Mouse (Mus musculus): Measurements from ENCODE around the gene Dnajc10.
A peak's percentile ranks its signal among the peaks of the same experiment; 100 is the strongest.

Dnajc10 gene

DNA sequence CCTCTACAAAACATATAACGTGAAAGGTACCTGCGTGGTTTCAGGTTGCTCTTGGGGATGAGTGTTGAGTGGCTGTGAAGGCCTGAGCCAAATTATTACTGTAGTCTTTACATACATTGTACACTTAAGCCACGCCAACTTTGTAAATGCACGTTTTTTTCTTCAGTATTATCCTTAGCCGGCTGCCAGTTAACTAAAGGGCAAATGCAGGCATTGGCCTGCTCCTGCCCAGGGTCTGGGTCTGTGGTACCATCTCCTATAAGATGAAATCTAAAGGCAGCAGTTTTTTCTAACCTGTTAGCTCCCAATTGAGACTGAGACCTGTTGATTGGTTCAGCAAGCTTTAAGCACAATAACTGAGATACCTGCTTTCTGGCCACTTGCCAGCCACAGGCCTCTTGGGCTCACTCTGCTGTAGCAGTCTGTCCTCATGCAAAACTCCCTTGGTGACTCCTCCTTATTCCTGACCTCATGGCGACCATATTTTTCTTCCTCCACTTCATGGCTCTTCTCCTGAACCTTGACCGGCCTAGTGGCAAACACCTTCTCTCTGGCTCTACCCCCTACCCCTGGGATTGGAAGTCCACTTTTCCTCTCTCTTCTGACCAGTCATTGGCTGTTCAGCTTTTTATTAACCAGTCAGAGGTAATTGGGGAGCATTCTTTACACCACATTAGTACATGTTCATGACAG, 13.8 kb downstream of the Dnajc10 start:
- DNase-seq (ENCODE audit: inconsistent age in 2 of 2, low spot score in 1 of 2), result no peak

DNA sequence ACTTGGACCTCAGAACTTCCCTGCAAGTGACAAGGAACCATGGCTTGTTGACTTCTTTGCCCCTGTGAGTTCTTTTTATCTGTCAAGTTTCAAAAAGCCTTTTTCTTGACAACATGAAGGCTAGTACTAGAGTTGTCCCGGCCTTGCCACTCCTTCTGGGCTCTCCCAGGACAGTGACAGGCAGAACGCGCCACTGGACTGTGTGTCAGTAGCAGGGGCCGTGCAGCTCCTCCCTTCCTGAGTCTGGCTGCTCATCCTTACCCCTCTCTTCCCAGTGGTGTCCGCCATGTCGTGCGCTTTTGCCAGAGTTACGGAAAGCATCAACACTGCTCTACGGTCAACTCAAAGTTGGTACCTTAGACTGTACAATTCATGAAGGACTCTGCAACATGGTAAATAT, 25.3 kb downstream of the Dnajc10 start:
- no peak for DNase-seq (ENCODE audit: inconsistent age in 2 of 2, low spot score in 1 of 2)

DNA sequence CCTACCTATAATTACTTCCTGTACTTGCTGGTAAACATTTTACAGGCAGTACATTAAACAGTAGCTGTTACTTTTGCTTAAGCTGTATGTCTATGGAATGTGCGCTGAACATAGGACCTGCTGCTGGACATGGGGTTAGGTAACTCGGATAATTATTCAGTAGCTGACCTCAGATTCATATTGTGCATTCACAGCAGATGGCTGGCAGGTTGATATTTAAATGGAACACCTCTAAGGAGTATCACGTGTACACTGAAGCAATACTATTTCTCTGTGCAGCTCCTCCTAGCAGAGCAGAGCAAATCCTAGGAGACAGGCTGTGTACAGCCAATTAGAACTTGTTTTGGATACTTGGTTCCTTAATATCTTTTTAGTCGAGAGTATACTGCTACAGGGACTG, 39.3 kb downstream of the Dnajc10 start:
- DNase-seq (ENCODE audit: inconsistent age in 2 of 2, low spot score in 1 of 2), result no peak

DNA sequence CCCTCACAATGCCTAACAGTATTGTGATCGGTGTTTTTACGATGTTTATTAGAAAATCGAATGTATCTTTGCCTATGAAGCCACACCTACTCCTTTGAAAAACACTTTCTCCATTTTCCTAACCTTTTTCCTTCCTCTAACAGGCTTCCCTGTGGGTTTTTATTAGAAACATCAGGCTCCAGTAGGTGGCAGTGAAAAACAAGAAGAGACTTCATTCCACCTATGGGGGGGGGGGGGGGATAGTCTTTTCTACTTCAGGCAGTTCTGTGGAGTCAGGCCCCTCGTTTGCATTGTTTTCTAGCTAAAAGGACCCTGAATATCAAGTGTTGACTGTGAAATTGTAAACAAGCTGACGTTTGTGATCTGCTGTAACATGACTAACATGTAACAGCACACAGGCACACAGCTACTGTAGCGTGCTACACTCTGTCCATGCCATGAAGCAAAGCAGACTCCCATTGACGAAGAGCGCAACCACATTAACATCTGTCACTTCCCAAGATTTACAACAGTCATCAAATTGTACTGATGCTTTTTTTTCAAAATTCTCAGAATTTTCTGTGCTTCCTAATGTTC, 41.5 kb downstream of the Dnajc10 start:
- DNase-seq (ENCODE audit: inconsistent age in 2 of 2, low spot score in 1 of 2), result peak in 1 of 2 experiments; percentile 48

DNA sequence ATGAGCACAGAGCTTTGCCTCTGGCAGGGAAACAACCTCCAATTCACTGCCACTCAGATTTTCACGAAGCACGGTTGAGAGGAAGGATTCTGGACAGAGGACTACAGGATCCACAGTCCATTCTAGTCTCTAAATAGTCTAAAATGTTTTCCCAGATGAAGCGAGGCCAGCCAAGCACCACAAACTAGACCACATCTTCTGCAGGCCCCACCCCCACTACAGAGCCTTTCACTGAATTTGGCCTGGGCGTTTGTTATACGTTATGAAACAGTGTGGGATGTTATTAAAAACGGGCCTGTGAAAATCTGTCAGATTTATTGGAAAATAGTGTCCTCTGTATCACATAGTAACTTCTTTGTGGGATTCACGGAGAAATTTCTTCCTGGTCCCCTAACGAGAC, 56.2 kb downstream of the Dnajc10 start:
- no peak for DNase-seq (ENCODE audit: inconsistent age in 2 of 2, low spot score in 1 of 2)

DNA sequence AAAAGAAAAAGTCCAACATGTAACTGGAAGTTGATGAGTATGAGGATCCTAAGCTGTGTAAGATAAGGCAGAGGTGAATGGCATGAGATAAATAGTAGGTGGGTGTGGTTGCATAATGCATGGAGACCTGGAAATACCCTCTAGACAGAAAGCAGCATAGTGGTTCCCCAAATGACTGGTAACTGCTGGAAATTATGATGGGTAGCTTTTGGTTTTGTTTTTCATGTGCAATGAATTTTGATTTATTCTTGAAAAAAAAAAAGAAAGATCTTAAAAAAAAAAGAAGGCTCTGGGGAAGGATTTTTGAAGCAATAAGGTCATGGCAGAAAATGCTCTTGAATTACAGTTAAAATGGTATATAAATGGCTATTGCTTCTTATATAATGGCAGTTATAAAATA, 59.6 kb downstream of the Dnajc10 start:
- DNase-seq (ENCODE audit: inconsistent age in 2 of 2, low spot score in 1 of 2), result no peak

DNA sequence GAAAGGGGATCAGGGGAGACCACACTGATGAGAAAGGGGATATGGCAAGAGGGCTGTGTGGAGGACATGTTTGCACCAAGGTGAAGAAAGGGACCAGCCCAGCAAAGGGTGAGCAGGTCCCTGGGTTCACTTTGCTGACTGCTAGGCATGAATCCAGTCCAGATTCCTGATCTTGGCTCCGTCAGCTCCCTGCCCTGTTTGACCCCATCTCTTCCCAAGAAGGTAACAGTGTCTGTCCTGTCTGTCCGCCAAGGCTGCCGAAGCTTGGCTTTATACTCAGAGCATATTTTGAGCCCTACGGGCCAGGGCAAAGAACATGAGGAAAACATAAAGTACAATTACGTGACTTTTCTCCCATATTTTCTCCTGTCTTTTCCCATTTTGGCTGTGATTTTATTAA, 64.6 kb downstream of the Dnajc10 start:
- DNase-seq (ENCODE audit: inconsistent age in 2 of 2, low spot score in 1 of 2), result no peak

DNA sequence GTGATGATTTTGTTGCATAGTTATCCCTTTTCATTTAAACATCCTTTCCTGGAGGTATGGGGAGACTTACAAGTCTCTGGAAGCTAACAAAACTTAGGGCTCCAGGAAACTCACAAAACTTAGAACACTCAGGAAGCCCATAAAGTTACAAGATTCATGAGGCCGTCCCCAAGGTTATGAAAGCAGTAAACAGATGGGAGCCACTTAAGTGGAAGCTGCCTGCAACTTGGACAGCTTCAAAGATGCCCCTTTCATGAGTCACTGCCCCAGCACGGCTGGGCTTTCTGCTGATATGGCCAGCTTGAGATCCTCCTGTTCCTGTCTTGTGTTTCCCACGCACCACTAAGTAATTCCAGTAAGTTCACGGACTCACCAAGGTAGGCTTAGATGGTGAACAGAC, 69.2 kb downstream of the Dnajc10 start:
- DNase-seq (ENCODE audit: inconsistent age in 2 of 2, low spot score in 1 of 2), result peak; percentile 17 to 61

DNA sequence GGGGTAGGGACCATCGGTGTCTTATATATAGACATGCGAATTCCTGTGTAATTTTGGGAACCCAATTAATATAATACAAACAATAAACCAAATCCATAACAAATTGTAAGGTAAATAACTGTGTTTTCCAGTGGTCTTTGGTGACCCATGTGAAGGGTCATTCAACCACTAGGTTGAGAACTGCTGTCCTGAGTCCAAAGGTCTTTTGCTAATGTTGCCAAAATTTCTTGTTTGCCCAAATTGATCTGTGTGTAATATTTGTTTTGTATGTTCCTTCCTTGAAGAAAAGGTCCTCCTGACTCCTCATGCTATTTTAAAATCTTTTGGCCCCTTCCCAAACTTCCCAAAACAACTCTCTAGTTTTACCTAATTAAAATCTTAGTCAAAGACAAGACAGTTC, 71.0 kb downstream of the Dnajc10 start:
- DNase-seq (ENCODE audit: inconsistent age in 2 of 2, low spot score in 1 of 2), result no peak

DNA sequence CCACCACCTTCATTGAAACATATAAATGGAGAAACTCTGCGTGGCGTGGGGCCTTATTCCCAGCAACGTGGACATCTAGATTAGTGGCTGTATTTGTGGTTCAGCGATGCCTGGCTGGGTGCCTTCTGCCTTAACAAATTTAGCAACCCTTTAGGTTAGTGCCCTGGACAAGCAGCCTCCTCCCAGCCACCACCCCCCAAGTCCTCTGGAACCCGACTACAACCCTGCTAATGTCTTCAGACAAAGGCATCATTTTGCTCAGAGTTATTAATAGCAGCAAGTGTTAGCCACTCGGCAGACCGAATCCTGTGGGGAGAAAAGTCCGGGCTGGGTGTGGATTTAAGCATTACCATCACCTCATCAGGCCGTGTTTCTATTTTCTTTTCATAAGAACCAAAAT, 72.4 kb downstream of the Dnajc10 start:
- DNase-seq (ENCODE audit: inconsistent age in 2 of 2, low spot score in 1 of 2), result no peak

DNA sequence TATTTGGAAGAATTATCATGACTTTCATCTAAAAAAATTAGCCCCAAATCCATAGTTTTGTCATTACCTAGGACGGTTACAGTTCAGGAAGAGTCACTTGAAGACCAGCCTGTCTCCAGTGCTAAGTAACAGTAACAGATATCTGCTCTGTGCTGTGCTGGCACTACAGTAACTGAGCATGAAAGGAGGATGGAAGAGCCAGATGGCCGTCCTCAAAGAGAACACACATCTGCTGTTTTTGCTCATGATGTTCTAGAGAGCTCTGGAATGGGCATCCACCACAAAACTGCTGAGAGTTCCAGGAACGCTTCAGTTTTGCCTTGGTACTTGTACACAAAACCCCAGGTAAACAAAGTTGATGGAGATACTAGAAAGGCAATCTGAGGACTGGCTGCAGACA, 73.1 kb downstream of the Dnajc10 start:
- no peak for DNase-seq (ENCODE audit: inconsistent age in 2 of 2, low spot score in 1 of 2)

DNA sequence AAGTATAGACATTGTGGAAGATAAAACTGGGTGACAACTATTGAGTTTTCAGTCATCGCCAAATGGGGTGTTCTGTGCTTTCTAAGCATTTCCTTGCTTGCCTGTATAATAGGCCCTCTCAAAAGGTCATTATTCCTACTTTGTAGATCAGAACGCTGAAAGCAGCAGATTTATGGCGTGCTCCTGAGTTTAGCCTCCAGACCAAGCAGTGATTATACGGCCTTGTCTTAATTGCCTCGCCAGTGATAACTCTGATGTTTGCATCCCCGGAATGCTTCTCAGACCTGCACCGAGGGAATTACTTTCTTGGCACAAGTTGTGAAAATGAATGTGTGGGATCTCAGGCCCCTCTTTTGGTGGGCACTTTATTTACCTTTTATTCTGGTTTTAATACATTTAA, 80.8 kb downstream of the Dnajc10 start:
- DNase-seq (ENCODE audit: inconsistent age in 2 of 2, low spot score in 1 of 2), result peak; percentile 6 to 33

DNA sequence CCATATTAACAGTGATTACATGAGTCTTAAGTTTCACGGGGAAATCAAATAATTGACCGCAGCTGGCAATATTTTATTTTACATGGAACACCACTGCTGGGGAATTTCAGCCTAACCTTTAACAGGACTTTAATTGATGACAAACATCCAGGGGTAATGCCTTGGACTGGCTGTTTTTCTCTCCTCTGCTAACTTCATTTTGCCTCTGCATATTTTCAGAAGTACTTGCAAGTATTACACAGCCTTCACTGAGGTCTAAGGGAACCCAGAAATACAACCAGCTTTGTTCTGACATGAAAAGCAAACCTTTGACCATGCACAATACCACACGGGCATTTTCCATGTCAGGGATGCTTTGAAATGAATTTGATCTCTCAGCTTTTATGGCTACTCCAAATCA, 81.6 kb downstream of the Dnajc10 start:
- no peak for DNase-seq (ENCODE audit: inconsistent age in 2 of 2, low spot score in 1 of 2)

DNA sequence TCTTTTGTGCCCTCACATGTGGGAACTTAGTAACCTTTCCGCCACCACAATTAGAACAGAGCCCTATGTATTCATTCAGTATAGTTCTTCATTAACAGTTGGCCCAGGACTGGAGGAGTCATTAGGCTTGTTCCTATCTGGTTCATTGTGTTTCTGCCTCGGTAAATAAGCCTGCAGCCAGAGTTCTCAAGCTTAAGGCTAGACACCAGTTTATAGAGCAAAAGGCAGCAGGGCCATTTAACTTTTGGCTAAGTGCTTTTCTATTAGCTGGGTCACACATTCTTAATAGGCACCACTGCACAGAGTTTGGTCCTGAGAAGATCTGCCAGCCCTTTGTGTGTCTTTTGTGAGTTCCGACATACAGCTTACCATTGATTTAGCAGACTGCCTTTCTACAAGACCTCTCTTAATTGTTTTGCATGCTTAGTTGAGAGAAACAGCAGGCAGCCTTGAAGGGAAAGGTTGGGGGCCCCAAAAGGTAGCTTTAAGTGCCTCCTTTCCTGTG, 83.4 kb downstream of the Dnajc10 start:
- DNase-seq (ENCODE audit: inconsistent age in 2 of 2, low spot score in 1 of 2), result no peak
